Mouse (Mus musculus) frontal cortex, postnatal 14 days (tissue): ENCODE results near the gene Olfr707.
"Not testable (repeated sequence)": the region's sequence is repeated elsewhere in the genome, so short reads cannot be mapped to it uniquely, and the experiment has no call there.

Source experiments
- DNase-seq, 2 experiments: peaks; one replicate each; pipeline ENCODE4 v3.0.0; 2022; ENCODE audit warnings: low spot score in 2 of 2

Gene Olfr707

DNA sequence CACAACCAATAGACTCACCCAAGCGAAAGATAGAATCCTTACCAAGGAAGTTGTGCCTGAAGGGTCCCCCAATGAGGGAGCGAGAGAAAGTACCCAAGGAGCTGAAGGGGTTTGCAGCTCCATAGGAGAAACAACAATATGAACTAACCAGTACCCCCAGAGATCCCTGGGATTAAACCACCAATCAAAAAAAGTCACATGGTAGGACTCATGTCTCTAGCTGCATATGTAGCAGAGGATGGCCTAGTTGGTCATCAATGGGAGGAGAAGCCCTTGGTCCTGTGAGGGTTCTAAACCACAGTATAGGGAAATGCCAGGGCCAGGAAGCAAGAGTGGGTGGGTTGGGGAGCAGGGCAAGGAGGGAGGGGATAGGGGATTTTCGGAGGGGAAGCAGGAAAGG lies at the start of gene Olfr707:
Gene Olfr707, minus strand, starts transcription at position 101 of the 400 bp plus-strand sequence.
- not testable (repeated sequence) for DNase-seq

DNA sequence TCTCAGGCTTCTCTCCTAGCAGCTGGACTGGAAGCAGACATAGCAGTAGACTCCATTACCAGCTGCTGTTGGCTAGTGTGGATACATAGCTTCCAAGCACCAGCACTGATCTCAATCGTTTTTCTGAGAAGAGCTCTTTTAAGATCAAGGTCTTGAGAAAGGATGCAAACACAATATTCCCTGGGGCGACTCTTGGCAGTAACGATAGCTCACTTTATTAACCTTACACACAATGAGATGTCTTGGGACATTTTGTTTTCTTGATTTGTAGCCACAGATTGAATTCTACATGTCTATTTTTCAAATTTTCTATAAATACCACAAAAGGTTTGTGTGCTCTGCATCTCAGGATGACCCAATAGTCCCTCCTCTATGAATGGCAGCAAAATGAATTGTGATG lies 47.2 kb upstream of the Olfr707 start, which contains the start of gene Olfr710:
Gene Olfr710, minus strand, starts transcription at position 101 of the 400 bp plus-strand sequence.
- DNase-seq: no peak

DNA sequence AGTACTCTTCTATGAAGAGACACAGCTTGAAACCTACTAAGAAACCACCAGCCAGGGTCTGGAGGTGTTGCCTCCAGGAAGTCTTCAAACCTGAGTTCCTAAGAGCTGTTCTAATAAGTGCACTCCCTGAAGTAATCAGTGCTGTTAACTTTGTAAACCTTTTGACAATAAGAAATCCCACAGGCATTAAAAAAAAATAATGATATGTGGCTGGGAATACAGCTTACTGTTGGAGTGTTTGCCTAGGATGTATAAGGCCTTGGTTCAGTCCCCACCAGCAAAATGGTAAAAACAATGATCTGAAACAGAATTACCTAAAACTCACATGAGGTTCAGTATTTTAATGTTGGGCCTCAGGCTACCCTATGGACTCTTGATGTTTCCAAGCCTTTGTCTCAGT lies 31.1 kb upstream of the Olfr707 start, which contains the start of gene Olfr709-ps1:
Gene Olfr709-ps1, minus strand, starts transcription at position 101 of the 400 bp plus-strand sequence.
- no peak for DNase-seq

DNA sequence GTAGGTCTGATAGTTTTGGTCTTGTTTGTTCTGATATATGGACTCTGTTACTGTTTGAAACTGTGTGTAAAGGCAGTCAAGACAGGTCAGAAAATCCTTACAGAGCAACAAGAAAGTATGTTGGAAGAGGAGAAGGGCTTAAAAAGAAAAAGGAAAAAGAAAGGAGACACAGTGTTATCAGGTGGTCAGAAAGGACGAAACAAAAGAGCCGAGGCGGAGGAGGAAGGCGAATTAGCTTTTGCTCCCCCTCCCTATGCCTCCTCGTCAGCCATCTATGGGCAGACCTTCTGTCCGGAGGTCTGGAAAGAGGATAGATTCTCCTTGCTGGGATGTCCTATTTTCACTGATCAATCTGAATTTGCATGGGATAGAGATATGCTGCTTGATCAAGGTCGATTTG lies 19.9 kb upstream of the Olfr707 start:
- not testable (repeated sequence) for DNase-seq

DNA sequence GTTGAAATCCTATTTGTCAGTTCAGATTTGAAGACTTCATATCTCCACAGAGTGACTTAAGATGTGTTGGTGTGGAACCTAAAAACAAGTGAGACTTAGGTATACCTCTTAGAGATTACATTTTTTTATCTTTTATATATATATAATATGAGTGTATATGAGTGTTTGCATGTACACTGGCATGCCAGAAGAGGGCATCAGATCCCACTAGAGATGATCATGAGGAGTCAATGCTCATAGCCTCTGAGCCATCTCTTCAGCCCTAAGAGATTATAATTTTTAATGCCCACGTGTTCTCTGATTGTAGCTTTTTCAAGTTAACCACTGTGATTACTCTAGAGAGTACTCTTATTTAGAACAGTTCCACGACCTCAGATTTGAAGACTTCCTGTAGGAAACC lies 6.6 kb upstream of the Olfr707 start, which contains the start of gene Olfr1532-ps1:
Gene Olfr1532-ps1, plus strand, starts transcription at position 326 of the 400 bp plus-strand sequence.
- no peak for DNase-seq

DNA sequence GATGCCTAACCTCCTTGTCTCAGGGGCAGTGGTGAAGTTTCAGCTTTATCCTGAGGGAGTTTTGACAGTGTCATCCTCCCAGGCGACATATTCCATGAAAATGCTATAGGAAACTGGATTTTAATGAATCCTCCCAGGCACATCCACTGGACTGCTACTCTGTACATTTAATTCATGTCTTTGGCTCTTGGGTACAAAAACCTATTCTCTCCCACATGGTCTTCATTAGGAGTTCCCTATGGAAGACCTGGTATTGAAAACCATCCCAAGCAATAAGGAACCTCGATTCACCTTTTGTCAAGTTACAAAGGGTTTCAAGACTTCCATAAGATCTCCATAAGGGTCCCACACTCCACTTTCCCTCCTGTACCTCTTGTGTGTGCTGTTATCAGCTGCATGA lies 13.0 kb downstream of the Olfr707 start, which contains the start of gene Olfr706:
Gene Olfr706, minus strand, starts transcription at position 101 of the 400 bp plus-strand sequence.
- no peak for DNase-seq

DNA sequence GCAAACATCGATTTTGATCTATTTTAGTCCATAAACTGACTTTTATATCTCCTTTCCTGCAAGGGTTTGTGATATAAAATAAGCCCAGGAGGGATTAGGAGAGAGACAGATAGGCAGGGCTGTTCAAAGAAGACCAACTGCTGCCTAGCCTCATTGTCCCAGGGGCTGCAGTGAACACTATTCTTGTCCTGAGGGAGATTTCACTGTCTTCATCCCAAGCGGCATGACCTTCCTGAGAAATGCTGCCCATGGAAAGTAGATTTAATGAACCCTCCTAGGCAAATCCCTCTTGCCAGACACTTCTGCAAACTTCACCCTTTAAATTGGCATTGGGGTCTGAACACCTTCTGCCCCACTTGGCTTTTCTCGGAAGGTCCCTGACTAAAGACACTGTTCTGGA lies 24.2 kb downstream of the Olfr707 start, which contains the start of gene Olfr705:
Gene Olfr705, minus strand, starts transcription at position 101 of the 400 bp plus-strand sequence.
- no peak for DNase-seq

DNA sequence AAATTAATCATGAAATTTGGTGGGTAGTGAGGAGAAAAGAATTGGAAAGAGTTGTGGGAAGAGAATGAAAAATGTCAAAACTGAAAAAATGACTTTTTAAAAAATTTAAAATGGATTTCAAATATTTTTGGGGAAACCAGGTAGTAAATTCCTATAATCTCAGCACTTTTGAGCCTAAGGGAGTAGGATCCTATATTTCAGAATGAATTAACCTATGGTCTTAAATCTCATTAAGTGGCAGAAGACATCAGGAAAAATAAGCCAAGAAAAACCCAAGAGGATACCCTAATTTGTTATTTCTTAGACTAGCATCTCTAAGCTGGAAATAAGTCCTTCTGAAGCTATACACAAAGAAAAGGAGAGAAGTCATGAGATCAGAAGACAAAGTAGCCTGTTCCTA lies 38.2 kb downstream of the Olfr707 start, which contains the start of gene Olfr704:
Gene Olfr704, plus strand, starts transcription at position 301 of the 400 bp plus-strand sequence.
- DNase-seq: no peak

DNA sequence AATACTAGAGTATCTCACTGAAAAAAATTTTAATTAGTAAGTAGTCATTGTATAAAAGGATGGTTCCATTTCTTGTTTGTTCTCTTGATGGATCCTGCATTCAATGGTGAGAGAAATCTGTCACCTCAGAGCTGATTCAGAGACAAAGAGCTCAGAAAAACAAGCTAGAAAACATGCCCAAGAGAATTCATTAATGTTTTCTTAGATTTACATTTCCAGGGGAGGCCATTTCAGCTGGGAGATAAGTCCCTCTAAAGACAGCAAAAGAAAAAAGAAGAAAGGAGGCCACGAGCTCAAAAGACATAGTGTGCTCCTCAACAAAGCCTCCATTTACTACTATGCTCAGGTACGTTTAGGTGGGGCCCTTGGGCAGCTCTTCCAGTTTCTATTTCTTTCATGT lies 58.0 kb downstream of the Olfr707 start, which contains the start of gene Olfr703:
Gene Olfr703, plus strand, starts transcription at position 301 of the 400 bp plus-strand sequence.
- DNase-seq: no peak
